Mouse (Mus musculus) hindbrain, embryonic 12.5 days (tissue): ENCODE measurements at regions not wholly inside any gene's neighbourhood (a gene's known extent, or its start where the extent isn't known, plus 50 kb on each side); places are given as distances from the start of the nearest gene placed in this dataset.

ENCODE experiments used
- ATAC-seq: fragments of 200-750 bp; cut with Nextera tagmentation; 2 replicates; pipeline ENCODE4 v1.8.0; 2017; ENCODE audit warnings: moderate TSS enrichment; ENCODE audit not compliant: low FRiP score
- H3K27ac ChIP-seq: fragments of 300-500 bp; sonication (generic); 2 replicates; pipeline ENCODE4 v1.5.1; 2016; ENCODE audit warnings: mild to moderate bottlenecking
- H3K27me3 ChIP-seq: fragments of 300-500 bp; sonication (generic); 2 replicates; pipeline ENCODE4 v1.6.1; 2016; ENCODE audit warnings: mild to moderate bottlenecking
- H3K36me3 ChIP-seq: fragments of 300-500 bp; sonication (generic); 2 replicates; pipeline ENCODE4 v1.6.1; 2016; ENCODE audit warnings: mild to moderate bottlenecking
- H3K4me1 ChIP-seq: fragments of 300-500 bp; sonication (generic); 2 replicates; pipeline ENCODE4 v1.6.1; 2016
- H3K4me2 ChIP-seq: fragments of 300-500 bp; sonication (generic); replicated peaks from 2 replicates; pipeline ENCODE4 v1.6.1; 2016; ENCODE audit warnings: mild to moderate bottlenecking
- H3K4me3 ChIP-seq: fragments of 300-500 bp; sonication (generic); 2 replicates; pipeline ENCODE4 v1.5.1; 2016; ENCODE audit warnings: mild to moderate bottlenecking
- H3K9ac ChIP-seq: fragments of 300-500 bp; sonication (generic); 2 replicates; pipeline ENCODE4 v1.6.1; 2016; ENCODE audit warnings: mild to moderate bottlenecking, moderate library complexity
- H3K9me3 ChIP-seq: fragments of 300-500 bp; sonication (generic); replicated peaks from 2 replicates; pipeline ENCODE4 v1.6.1; 2016; ENCODE audit warnings: mild to moderate bottlenecking
- WGBS: fragments of 180-500 bp; shearing (Covaris S2); methylation state at CpG from one replicate; pipeline ENCODE4 v1.1.7; 2016; 5-methylcytosine and 5-hydroxymethylcytosine counted together

DNA sequence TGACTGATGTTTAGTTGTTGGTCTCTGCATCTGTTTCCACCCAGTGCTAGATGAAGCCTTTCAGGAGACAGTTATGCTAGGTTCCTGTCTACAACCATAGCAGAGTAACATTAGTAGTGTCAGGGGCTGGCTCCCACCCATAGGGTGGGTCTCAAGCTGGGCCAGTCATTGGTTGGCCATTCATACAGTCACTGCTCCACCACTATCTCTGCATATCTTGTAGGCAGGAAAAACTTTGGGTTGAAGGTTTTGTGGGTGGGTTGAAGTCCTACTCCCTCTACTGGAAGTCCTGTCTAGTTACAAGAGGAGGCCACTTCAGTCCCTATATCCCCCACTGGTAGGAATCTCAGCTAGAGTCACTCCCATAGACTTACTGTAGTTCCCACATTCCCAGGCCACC is 306.3 kb downstream of the Ankrd50 start:
- H3K27ac ChIP-seq = no peak overlapping the region
- no peak overlapping the region for H3K9ac ChIP-seq
- H3K4me3 ChIP-seq = no peak overlapping the region
- no peak for ATAC-seq
- no peaks in the 10 kb centered on the region for H3K9me3 ChIP-seq
- no peak overlapping the region for H3K4me2 ChIP-seq
- no peaks in the 10 kb centered on the region for H3K36me3 ChIP-seq
- H3K4me1 ChIP-seq = no peaks in the 10 kb centered on the region
- no peaks in the 10 kb centered on the region for H3K27me3 ChIP-seq

DNA sequence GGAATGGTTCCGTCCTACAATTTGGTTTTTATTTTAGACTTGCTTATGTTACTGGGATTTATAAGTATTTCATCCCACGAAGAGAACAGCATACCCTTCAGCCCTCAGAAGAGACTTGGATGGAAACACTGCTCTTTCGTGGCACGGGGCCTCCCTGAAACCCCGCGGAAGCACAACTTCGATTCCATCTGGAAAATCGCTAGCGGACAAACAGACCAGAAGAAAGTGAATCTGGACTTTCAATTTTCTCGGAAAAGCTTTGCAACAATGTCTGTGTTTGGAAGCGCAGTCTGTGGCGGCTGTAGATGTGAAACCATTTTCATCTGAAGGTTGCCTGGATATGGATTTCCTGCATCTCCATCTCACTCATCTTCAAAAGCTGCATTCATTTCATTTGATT is 308.7 kb downstream of the Ankrd50 start:
- no peak overlapping the region for H3K4me2 ChIP-seq
- ATAC-seq = no peak
- H3K27ac ChIP-seq = no peak overlapping the region
- H3K36me3 ChIP-seq = no peaks in the 10 kb centered on the region
- no peaks in the 10 kb centered on the region for H3K27me3 ChIP-seq
- H3K4me3 ChIP-seq = no peak overlapping the region
- no peak overlapping the region for H3K9ac ChIP-seq
- no peaks in the 10 kb centered on the region for H3K4me1 ChIP-seq
- H3K9me3 ChIP-seq = no peaks in the 10 kb centered on the region
- 92% methylated on average over 12 of the region's 12 CpGs for WGBS

GRCm38 (mm10) chr3:38174735-38175280 is 309.8 kb downstream of the Ankrd50 start:
- Histone ChIP-seq H3K9me3 (no peaks in the 10 kb centered on the region), H3K9ac (no peak overlapping the region), H3K27ac (no peak overlapping the region), H3K4me3 (no peak overlapping the region), H3K36me3 (no peaks in the 10 kb centered on the region), H3K27me3 (no peaks in the 10 kb centered on the region), H3K4me2 (no peak overlapping the region), H3K4me1 (no peaks in the 10 kb centered on the region)
- ATAC-seq = no peak
- 81% methylated on average over 8 of the region's 8 CpGs for WGBS

DNA sequence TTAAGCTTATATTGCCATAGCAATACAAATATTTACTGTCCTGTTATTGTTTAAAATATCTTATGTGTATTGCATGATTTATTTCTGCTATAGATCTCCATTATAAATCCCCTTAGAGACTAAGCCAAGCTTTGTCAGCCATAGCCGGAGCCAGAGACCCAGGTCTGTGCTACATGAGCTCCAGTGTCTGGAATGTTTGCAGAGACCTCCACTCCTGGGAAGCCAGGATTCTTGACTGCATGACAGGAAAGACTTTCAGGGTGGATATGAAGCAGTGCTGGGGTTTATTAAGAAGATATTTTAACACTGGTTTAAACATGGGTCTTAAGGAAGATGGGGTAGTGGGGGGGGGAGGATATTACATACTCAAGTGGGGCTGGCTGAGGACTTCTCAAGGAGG is 332.2 kb downstream of the Ankrd50 start:
- no peaks in the 10 kb centered on the region for H3K36me3 ChIP-seq
- H3K27me3 ChIP-seq = no peaks in the 10 kb centered on the region
- no peak overlapping the region for H3K27ac ChIP-seq
- no peak for ATAC-seq
- H3K9ac ChIP-seq = no peak overlapping the region
- H3K4me3 ChIP-seq = no peak overlapping the region
- H3K9me3 ChIP-seq = no peaks in the 10 kb centered on the region
- 75% methylated on average over 1 of the region's 1 CpGs for WGBS
- no peak overlapping the region for H3K4me2 ChIP-seq
- H3K4me1 ChIP-seq = no peaks in the 10 kb centered on the region

DNA sequence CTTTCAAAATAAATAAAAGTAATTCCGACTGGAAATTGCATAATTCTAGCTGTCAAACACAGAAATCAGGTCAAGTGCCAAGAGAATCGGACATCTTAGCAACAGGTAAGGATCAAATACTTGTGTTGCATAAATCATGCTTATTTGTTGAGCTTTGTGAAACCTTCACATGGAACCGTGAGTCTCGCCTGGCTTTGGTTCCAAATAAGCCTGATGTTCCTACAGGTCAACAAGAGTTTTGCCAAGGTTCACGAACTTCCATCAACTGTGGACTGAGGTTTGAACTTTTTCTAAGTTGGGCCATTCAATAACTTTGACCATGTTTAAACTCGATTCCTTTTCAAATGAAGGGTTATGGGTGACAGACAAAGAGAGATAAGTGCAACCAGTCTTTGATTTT is 332.8 kb downstream of the Ankrd50 start:
- no peak for ATAC-seq
- Histone ChIP-seq H3K4me1 (no peaks in the 10 kb centered on the region), H3K27me3 (no peaks in the 10 kb centered on the region), H3K9ac (no peak overlapping the region), H3K9me3 (no peaks in the 10 kb centered on the region), H3K36me3 (no peaks in the 10 kb centered on the region), H3K4me2 (no peak overlapping the region), H3K27ac (no peak overlapping the region), H3K4me3 (no peak overlapping the region)
- 86% methylated on average over 6 of the region's 6 CpGs for WGBS

DNA sequence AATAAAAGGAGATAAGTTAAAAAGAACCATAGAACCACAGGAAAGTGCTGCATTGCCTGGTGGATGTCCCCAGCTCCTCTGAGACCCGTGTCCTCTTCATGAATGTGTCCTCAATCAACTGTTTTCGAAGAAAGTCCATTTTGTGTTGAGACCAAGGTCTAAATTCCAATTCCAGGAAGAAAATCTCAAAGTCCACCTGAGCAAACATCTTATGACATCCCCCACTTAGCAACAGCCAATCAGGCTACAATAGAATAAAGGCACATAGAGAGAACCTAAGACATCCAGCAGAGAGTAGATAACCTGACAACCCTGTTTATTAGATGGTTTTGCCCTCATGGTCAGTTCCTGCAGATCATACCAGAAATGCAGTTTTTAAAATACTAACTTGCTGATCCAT is 338.0 kb downstream of the Ankrd50 start:
- Histone ChIP-seq H3K27me3 (no peaks in the 10 kb centered on the region), H3K4me3 (no peak overlapping the region), H3K27ac (no peak overlapping the region), H3K4me1 (peaks cover 8% of the 10 kb centered on the region), H3K4me2 (no peak overlapping the region), H3K36me3 (no peaks in the 10 kb centered on the region), H3K9me3 (no peaks in the 10 kb centered on the region), H3K9ac (no peak overlapping the region)
- ATAC-seq = no peak
- WGBS = 82% methylated on average over 2 of the region's 2 CpGs

- Histone ChIP-seq H3K36me3 (no peaks in the 10 kb centered on the region), H3K4me3 (no peak overlapping the region), H3K27ac (no peak overlapping the region), H3K4me2 (no peak overlapping the region), H3K27me3 (no peaks in the 10 kb centered on the region), H3K4me1 (peaks cover 8% of the 10 kb centered on the region), H3K9me3 (no peaks in the 10 kb centered on the region), H3K9ac (no peak overlapping the region)
- ATAC-seq = no peak
- WGBS = 80% methylated on average over 2 of the region's 2 CpGs
Observed at GRCm38 (mm10) chr3:38145444-38145843, 339.2 kb downstream of the Ankrd50 start.

GRCm38 (mm10) chr3:38144650-38145049 is 340.0 kb downstream of the Ankrd50 start:
- no peak overlapping the region for H3K4me2 ChIP-seq
- H3K9ac ChIP-seq = no peak overlapping the region
- no peaks in the 10 kb centered on the region for H3K9me3 ChIP-seq
- ATAC-seq = no peak
- no peak overlapping the region for H3K27ac ChIP-seq
- peaks cover 8% of the 10 kb centered on the region for H3K4me1 ChIP-seq
- H3K36me3 ChIP-seq = no peaks in the 10 kb centered on the region
- no peaks in the 10 kb centered on the region for H3K27me3 ChIP-seq
- no peak overlapping the region for H3K4me3 ChIP-seq

GRCm38 (mm10) chr3:38143147-38143883 is 341.3 kb downstream of the Ankrd50 start:
- Histone ChIP-seq H3K4me2 (peak overlapping the region; percentile 29), H3K9ac (no peak overlapping the region), H3K9me3 (no peaks in the 10 kb centered on the region), H3K27ac (peak overlapping the region; percentile 52; the same call in 1 of the 2 replicates), H3K36me3 (no peaks in the 10 kb centered on the region), H3K4me3 (no peak overlapping the region), H3K4me1 (peaks cover 8% of the 10 kb centered on the region), H3K27me3 (no peaks in the 10 kb centered on the region)
- peak; percentile 93 for ATAC-seq
- 50% methylated on average over 11 of the region's 11 CpGs for WGBS

DNA sequence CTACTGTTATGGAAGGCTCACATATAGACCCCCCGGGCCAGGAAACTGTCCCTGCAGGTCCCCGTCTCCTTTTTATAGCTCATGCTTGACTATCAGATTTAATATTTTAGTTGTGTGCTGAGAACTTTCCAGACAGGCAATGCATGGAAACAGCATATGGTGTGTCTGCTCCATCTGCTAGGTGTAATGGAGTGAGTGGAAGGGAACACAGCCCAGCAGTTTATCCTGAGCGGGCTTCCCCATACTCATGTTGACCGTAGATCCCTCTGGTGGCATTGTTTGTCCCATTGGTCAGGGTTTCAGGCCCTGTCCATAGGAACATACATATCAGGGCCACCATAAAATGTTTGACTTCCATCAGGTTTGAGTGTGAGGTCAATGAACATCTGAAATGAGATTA is 345.3 kb downstream of the Ankrd50 start:
- 93% methylated on average over 4 of the region's 4 CpGs for WGBS
- H3K4me2 ChIP-seq = no peak overlapping the region
- H3K4me3 ChIP-seq = no peak overlapping the region
- no peaks in the 10 kb centered on the region for H3K9me3 ChIP-seq
- no peak overlapping the region for H3K9ac ChIP-seq
- H3K27ac ChIP-seq = no peak overlapping the region
- no peak for ATAC-seq
- no peaks in the 10 kb centered on the region for H3K27me3 ChIP-seq
- H3K36me3 ChIP-seq = no peaks in the 10 kb centered on the region
- H3K4me1 ChIP-seq = peaks cover 8% of the 10 kb centered on the region

GRCm38 (mm10) chr3:38138014-38138413 is 346.6 kb downstream of the Ankrd50 start:
- no peak overlapping the region for H3K4me3 ChIP-seq
- H3K27me3 ChIP-seq = no peaks in the 10 kb centered on the region
- H3K9me3 ChIP-seq = no peaks in the 10 kb centered on the region
- H3K9ac ChIP-seq = no peak overlapping the region
- H3K4me2 ChIP-seq = no peak overlapping the region
- peaks cover 2% of the 10 kb centered on the region for H3K4me1 ChIP-seq
- ATAC-seq = no peak
- WGBS = 75% methylated on average over 5 of the region's 5 CpGs
- no peaks in the 10 kb centered on the region for H3K36me3 ChIP-seq
- H3K27ac ChIP-seq = no peak overlapping the region

- Histone ChIP-seq H3K36me3 (no peaks in the 10 kb centered on the region), H3K27ac (no peak overlapping the region), H3K27me3 (no peaks in the 10 kb centered on the region), H3K9me3 (no peaks in the 10 kb centered on the region), H3K4me2 (no peak overlapping the region), H3K4me3 (no peak overlapping the region), H3K4me1 (no peaks in the 10 kb centered on the region), H3K9ac (no peak overlapping the region)
- no peak for ATAC-seq
- WGBS = 54% methylated on average over 10 of the region's 10 CpGs
Observed at GRCm38 (mm10) chr3:38135808-38136214, 348.8 kb downstream of the Ankrd50 start.

- Histone ChIP-seq H3K27me3 (no peaks in the 10 kb centered on the region; the same call in 1 of the 2 replicates), H3K4me2 (no peak overlapping the region), H3K9ac (no peak overlapping the region), H3K9me3 (no peaks in the 10 kb centered on the region), H3K4me1 (no peaks in the 10 kb centered on the region), H3K27ac (no peak overlapping the region), H3K36me3 (no peaks in the 10 kb centered on the region), H3K4me3 (no peak overlapping the region)
- WGBS = 87% methylated on average over 4 of the region's 4 CpGs
- ATAC-seq = no peak
Observed at GRCm38 (mm10) chr3:38134425-38134824, 350.2 kb downstream of the Ankrd50 start.
